Mouse (Mus musculus): ENCODE results near the gene Tcf7l1. TPM values are rescaled to one million over a fixed set of nuclear protein-coding genes. Genes with fewer than 3 reads are reported as not detected.

The Tcf7l1 gene
- polyA plus RNA-seq, 1 experiment, result 29.1 TPM

DNA sequence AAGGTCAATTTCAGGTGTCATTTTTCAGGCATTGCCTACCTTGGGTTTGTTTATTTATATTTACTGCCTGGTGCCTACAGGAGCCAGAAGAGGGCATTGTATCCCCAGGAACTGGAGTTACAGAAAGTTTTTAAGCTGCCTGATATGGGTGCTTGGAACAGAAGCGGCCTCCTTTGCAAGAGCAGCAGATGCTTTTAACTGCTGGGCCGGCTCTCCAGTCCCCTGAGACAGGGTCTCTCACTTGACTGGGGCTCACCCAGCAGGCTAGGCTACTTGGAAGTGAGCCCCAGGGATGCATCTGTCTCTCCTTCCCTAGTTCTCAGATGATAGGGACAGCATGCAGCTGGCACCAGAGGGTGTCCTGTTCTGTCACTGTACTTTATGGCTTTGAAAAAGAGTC, 112.7 kb downstream of the Tcf7l1 start:
- Histone ChIP-seq H3K4me3 (replicated peaks; ENCODE audit: control insufficient read depth, low read depth, low read length) (no peak overlapping the region), H3K4me1 (ENCODE audit: control insufficient read depth, insufficient read depth, low read length) (no peaks in the 10 kb centered on the region), H3K27ac (ENCODE audit: control insufficient read depth, insufficient read depth, low read depth, low read length, poor library complexity) (no peak overlapping the region)
- WGBS, result 62% methylated on average over 2 of the region's 2 CpGs
- TF ChIP-seq POLR2A (IDR thresholded peaks at IDR 0.05; ENCODE audit: borderline replicate concordance, control insufficient read depth, low read depth, low read length) (no peak), CTCF (IDR thresholded peaks at IDR 0.05; ENCODE audit: control insufficient read depth, insufficient read depth, low read length) (no peak)

- no peak for TF ChIP-seq POLR2A (IDR thresholded peaks at IDR 0.05; ENCODE audit: borderline replicate concordance, control insufficient read depth, low read depth, low read length)
- TF ChIP-seq CTCF (IDR thresholded peaks at IDR 0.05; ENCODE audit: control insufficient read depth, insufficient read depth, low read length), result no peak
- H3K4me3 ChIP-seq (replicated peaks; ENCODE audit: control insufficient read depth, low read depth, low read length), result no peak overlapping the region
- H3K27ac ChIP-seq (ENCODE audit: control insufficient read depth, insufficient read depth, low read depth, low read length, poor library complexity), result no peak overlapping the region
- no peaks in the 10 kb centered on the region; the same call in 1 of the 2 replicates for H3K4me1 ChIP-seq (ENCODE audit: control insufficient read depth, insufficient read depth, low read length)
Measured at GRCm38 (mm10) chr6:72673751-72674150, 115.3 kb downstream of the Tcf7l1 start.

- 80% methylated on average over 8 of the region's 8 CpGs for WGBS
- no peak overlapping the region for H3K4me3 ChIP-seq (replicated peaks; ENCODE audit: control insufficient read depth, low read depth, low read length)
- H3K27ac ChIP-seq (ENCODE audit: control insufficient read depth, insufficient read depth, low read depth, low read length, poor library complexity), result no peak overlapping the region
- TF ChIP-seq POLR2A (IDR thresholded peaks at IDR 0.05; ENCODE audit: borderline replicate concordance, control insufficient read depth, low read depth, low read length), result no peak
- TF ChIP-seq CTCF (IDR thresholded peaks at IDR 0.05; ENCODE audit: control insufficient read depth, insufficient read depth, low read length), result no peak
- H3K4me1 ChIP-seq (ENCODE audit: control insufficient read depth, insufficient read depth, low read length), result no peaks in the 10 kb centered on the region; the same call in 1 of the 2 replicates
Measured at GRCm38 (mm10) chr6:72671129-72671528, 117.9 kb downstream of the Tcf7l1 start.

DNA sequence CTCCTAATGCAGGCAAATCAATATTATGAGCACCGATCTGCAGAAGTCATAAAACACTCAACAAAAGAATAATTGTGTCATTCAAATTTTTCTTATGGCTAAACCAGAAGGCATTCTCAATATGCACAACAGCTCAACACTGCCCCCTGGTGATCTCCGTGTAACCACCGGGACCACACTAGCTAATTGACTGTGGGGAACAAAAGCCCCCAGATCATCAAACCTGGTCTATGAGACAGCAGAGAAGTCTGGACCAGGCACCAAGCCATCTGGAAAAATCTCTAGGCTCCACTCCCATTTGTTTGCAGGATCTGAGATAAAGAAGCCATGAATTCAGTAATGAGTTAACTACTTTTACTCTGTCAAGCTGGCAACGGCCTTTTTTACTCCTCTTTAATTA, 122.0 kb downstream of the Tcf7l1 start:
- Histone ChIP-seq H3K27ac (ENCODE audit: control insufficient read depth, insufficient read depth, low read depth, low read length, poor library complexity) (no peak overlapping the region), H3K4me1 (ENCODE audit: control insufficient read depth, insufficient read depth, low read length) (no peaks in the 10 kb centered on the region; the same call in 1 of the 2 replicates), H3K4me3 (replicated peaks; ENCODE audit: control insufficient read depth, low read depth, low read length) (no peak overlapping the region)
- 60% methylated on average over 4 of the region's 4 CpGs for WGBS
- peak; percentile 54 for TF ChIP-seq CTCF (IDR thresholded peaks at IDR 0.05; ENCODE audit: control insufficient read depth, insufficient read depth, low read length)
- no peak for TF ChIP-seq POLR2A (IDR thresholded peaks at IDR 0.05; ENCODE audit: borderline replicate concordance, control insufficient read depth, low read depth, low read length)

DNA sequence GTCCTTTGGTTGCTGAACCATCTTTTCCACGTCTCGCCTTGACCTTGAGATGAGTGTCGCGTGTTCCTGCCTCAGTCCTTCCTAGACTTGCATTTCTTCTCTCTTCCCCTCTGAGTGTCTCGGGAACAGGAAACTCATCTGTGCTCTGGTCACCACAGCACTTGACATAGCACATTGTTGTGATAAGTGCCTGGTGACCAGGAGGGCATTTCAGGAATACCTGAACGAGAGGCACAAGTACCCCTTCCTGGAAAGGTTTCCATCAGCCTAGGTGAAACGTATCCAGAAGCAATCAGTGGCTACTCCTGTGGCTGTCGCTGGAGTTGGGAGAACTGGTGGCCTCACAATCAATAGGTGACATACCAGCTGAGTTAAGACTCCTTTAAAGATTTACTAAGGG, 124.8 kb downstream of the Tcf7l1 start:
- WGBS, result 68% methylated on average over 8 of the region's 8 CpGs
- Histone ChIP-seq H3K4me1 (ENCODE audit: control insufficient read depth, insufficient read depth, low read length) (no peaks in the 10 kb centered on the region), H3K4me3 (replicated peaks; ENCODE audit: control insufficient read depth, low read depth, low read length) (no peak overlapping the region), H3K27ac (ENCODE audit: control insufficient read depth, insufficient read depth, low read depth, low read length, poor library complexity) (no peak overlapping the region)
- TF ChIP-seq POLR2A (IDR thresholded peaks at IDR 0.05; ENCODE audit: borderline replicate concordance, control insufficient read depth, low read depth, low read length) (no peak), CTCF (IDR thresholded peaks at IDR 0.05; ENCODE audit: control insufficient read depth, insufficient read depth, low read length) (no peak)

GRCm38 (mm10) chr6:72663000-72663399, 126.1 kb downstream of the Tcf7l1 start:
- Histone ChIP-seq H3K4me3 (replicated peaks; ENCODE audit: control insufficient read depth, low read depth, low read length) (no peak overlapping the region), H3K27ac (ENCODE audit: control insufficient read depth, insufficient read depth, low read depth, low read length, poor library complexity) (no peak overlapping the region), H3K4me1 (ENCODE audit: control insufficient read depth, insufficient read depth, low read length) (no peaks in the 10 kb centered on the region)
- WGBS, result 0% methylated on average over 1 of the region's 1 CpGs
- no peak for TF ChIP-seq CTCF (IDR thresholded peaks at IDR 0.05; ENCODE audit: control insufficient read depth, insufficient read depth, low read length)

DNA sequence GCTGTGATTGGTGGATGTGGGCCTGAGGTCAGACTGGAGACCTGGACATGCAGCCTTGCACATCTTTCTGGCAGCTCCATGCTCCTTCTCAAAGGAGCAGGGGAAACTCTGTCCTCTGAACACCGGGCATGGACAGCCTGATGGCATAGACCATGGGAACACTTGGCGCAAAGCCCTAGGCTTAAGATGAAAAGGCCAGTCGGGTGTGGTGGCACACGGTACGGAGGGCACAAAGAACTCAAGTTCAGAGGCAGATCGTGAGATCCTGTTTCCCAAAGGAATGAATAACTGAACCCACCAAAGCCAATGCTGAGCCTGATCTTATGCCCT, 128.7 kb downstream of the Tcf7l1 start:
- Histone ChIP-seq H3K27ac (ENCODE audit: control insufficient read depth, insufficient read depth, low read depth, low read length, poor library complexity) (no peak overlapping the region), H3K4me1 (ENCODE audit: control insufficient read depth, insufficient read depth, low read length) (no peaks in the 10 kb centered on the region), H3K4me3 (replicated peaks; ENCODE audit: control insufficient read depth, low read depth, low read length) (no peak overlapping the region)
- WGBS, result 81% methylated on average over 6 of the region's 6 CpGs
- TF ChIP-seq POLR2A (IDR thresholded peaks at IDR 0.05; ENCODE audit: borderline replicate concordance, control insufficient read depth, low read depth, low read length) (no peak), CTCF (IDR thresholded peaks at IDR 0.05; ENCODE audit: control insufficient read depth, insufficient read depth, low read length) (no peak)

- no peak for TF ChIP-seq CTCF (IDR thresholded peaks at IDR 0.05; ENCODE audit: control insufficient read depth, insufficient read depth, low read length)
- TF ChIP-seq POLR2A (IDR thresholded peaks at IDR 0.05; ENCODE audit: borderline replicate concordance, control insufficient read depth, low read depth, low read length), result no peak
- 25% methylated on average over 8 of the region's 8 CpGs for WGBS
- no peaks in the 10 kb centered on the region for H3K4me1 ChIP-seq (ENCODE audit: control insufficient read depth, insufficient read depth, low read length)
- H3K27ac ChIP-seq (ENCODE audit: control insufficient read depth, insufficient read depth, low read depth, low read length, poor library complexity), result no peak overlapping the region
- no peak overlapping the region for H3K4me3 ChIP-seq (replicated peaks; ENCODE audit: control insufficient read depth, low read depth, low read length)
Measured at GRCm38 (mm10) chr6:72659717-72660390, 129.2 kb downstream of the Tcf7l1 start.

DNA sequence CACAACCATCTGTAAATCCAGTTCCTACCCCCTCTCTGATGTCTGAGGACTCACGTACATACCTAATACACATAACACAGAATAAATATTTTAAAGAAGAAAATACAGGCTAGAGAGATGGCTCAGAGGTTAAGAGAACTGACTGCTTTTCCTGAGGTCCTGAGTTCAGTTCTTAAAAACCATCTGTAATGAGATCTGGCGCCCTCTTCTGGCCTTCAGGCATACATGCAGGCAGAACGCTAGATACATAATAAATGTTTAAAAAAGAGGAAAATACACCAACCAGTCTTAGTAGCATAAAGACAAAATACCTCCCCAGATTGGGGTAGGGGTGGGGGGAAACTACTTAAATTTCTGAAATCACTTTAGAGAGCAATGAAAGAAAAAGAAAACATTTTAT, 131.0 kb downstream of the Tcf7l1 start:
- no peak overlapping the region for H3K4me3 ChIP-seq (replicated peaks; ENCODE audit: control insufficient read depth, low read depth, low read length)
- 41% methylated on average over 3 of the region's 3 CpGs for WGBS
- TF ChIP-seq POLR2A (IDR thresholded peaks at IDR 0.05; ENCODE audit: borderline replicate concordance, control insufficient read depth, low read depth, low read length) (no peak), CTCF (IDR thresholded peaks at IDR 0.05; ENCODE audit: control insufficient read depth, insufficient read depth, low read length) (peak; percentile 46)

More for the DNA sequence above, 131.0 kb downstream of the Tcf7l1 start:
- no peaks in the 10 kb centered on the region for H3K4me1 ChIP-seq (ENCODE audit: control insufficient read depth, insufficient read depth, low read length)
- no peak overlapping the region for H3K27ac ChIP-seq (ENCODE audit: control insufficient read depth, insufficient read depth, low read depth, low read length, poor library complexity)

Data from bone marrow, adult 2 months (tissue).